Mouse (Mus musculus): ENCODE measurements around the gene AC141477.1. TPM values are rescaled to one million over a fixed set of nuclear protein-coding genes. Genes with fewer than 3 reads are reported as not detected.

The AC141477.1 gene
- polyA plus RNA-seq (2012; rRNA removed): not detected in 2 replicates

GRCm38 (mm10) chr10:76440281-76440680, at the start of gene AC141477.1:
Gene AC141477.1, minus strand, starts transcription at chr10:76440444.

GRCm38 (mm10) chr10:76468203-76469162, 28.2 kb upstream of the AC141477.1 start, which contains the start of the genes Mcm3ap and Ybey:
Gene Mcm3ap, plus strand, starts transcription at chr10:76468927.
Gene Ybey, minus strand, starts transcription at chr10:76469114.

GRCm38 (mm10) chr10:76448851-76449250, 8.6 kb upstream of the AC141477.1 start, which contains the start of gene 2610028H24Rik:
Gene 2610028H24Rik, plus strand, starts transcription at chr10:76449081.

GRCm38 (mm10) chr10:76442178-76443088, 2.2 kb upstream of the AC141477.1 start, which contains the start of gene Pcnt:
Gene Pcnt, minus strand, starts transcription at chr10:76442786.

Other genes starting within 250 kb of the AC141477.1 start
- 3.2 and 4.0 TPM in 2 replicates for gene Prmt2, start 202.6 kb downstream of the AC141477.1 start, polyA plus RNA-seq (2012; rRNA removed)
- 0.03 and 0.11 TPM in 2 replicates for gene S100b, start 186.6 kb downstream of the AC141477.1 start, polyA plus RNA-seq (2012; rRNA removed)
- 1.8 TPM in 2 replicates for gene Dip2a, start 95.2 kb downstream of the AC141477.1 start, polyA plus RNA-seq (2012; rRNA removed)
- gene Pcnt, start 2.3 kb upstream of the AC141477.1 start, polyA plus RNA-seq (2012; rRNA removed): 18.5 and 20.9 TPM in 2 replicates
- gene 2610028H24Rik, start 8.6 kb upstream of the AC141477.1 start, polyA plus RNA-seq (2012; rRNA removed): not detected in 2 replicates
- 11.1 and 12.2 TPM in 2 replicates for gene Mcm3ap, start 28.5 kb upstream of the AC141477.1 start, polyA plus RNA-seq (2012; rRNA removed)
- 1.4 and 1.5 TPM in 2 replicates for gene Ybey, start 28.7 kb upstream of the AC141477.1 start, polyA plus RNA-seq (2012; rRNA removed)
- gene Lss, start 91.1 kb upstream of the AC141477.1 start, polyA plus RNA-seq (2012; rRNA removed): 28.7 and 31.6 TPM in 2 replicates
- gene Spatc1l, start 121.8 kb upstream of the AC141477.1 start, polyA plus RNA-seq (2012; rRNA removed): 0.05 and 0.08 TPM in 2 replicates
- 22.2 and 30.1 TPM in 2 replicates for gene Ftcd, start 135.2 kb upstream of the AC141477.1 start, polyA plus RNA-seq (2012; rRNA removed)
- gene Col6a2, start 183.2 kb upstream of the AC141477.1 start, polyA plus RNA-seq (2012; rRNA removed): 4.3 and 8.4 TPM in 2 replicates